Mouse (Mus musculus) CD4-positive, CD25-positive, alpha-beta regulatory T cell, adult 4 months (primary cell): ENCODE measurements at regions not wholly inside any gene's neighbourhood (a gene's known extent, or its start where the extent isn't known, plus 50 kb on each side); places are given as distances from the start of the nearest gene placed in this dataset.

Source experiments
- ATAC-seq: one replicate; pipeline ENCODE4 v1.8.0; 2017

GRCm38 (mm10) chr5:53329591-53329990 is 62.7 kb downstream of the Smim20 start:
- ATAC-seq, result no peak

GRCm38 (mm10) chr5:53336704-53337103 is 69.8 kb downstream of the Smim20 start:
- ATAC-seq, result no peak

GRCm38 (mm10) chr5:53337816-53338215 is 70.9 kb downstream of the Smim20 start:
- ATAC-seq, result no peak

GRCm38 (mm10) chr5:53345164-53345563 is 78.3 kb downstream of the Smim20 start:
- ATAC-seq, result no peak

- no peak for ATAC-seq
Observed at GRCm38 (mm10) chr5:53346028-53346427, 79.1 kb downstream of the Smim20 start.

GRCm38 (mm10) chr5:53346756-53347155 is 79.9 kb downstream of the Smim20 start:
- ATAC-seq, result no peak

GRCm38 (mm10) chr5:53352852-53353251 is 86.0 kb downstream of the Smim20 start:
- ATAC-seq, result no peak

GRCm38 (mm10) chr5:53354296-53354695 is 87.4 kb downstream of the Smim20 start:
- no peak for ATAC-seq

GRCm38 (mm10) chr5:53355069-53355468 is 88.2 kb downstream of the Smim20 start:
- peak; percentile 96 for ATAC-seq

- ATAC-seq, result no peak
Observed at GRCm38 (mm10) chr5:53357086-53357608, 90.3 kb downstream of the Smim20 start.

GRCm38 (mm10) chr5:53358181-53358580 is 91.3 kb downstream of the Smim20 start:
- no peak for ATAC-seq

GRCm38 (mm10) chr5:53359887-53360286 is 93.0 kb downstream of the Smim20 start:
- ATAC-seq, result no peak

- no peak for ATAC-seq
Observed at GRCm38 (mm10) chr5:53361295-53361694, 94.4 kb downstream of the Smim20 start.

GRCm38 (mm10) chr5:53363898-53364297 is 97.0 kb downstream of the Smim20 start:
- ATAC-seq, result no peak

- ATAC-seq, result no peak
Observed at GRCm38 (mm10) chr5:53366882-53367561, 98.9 kb upstream of the Rbpj start.

- ATAC-seq, result no peak
Observed at GRCm38 (mm10) chr5:53370272-53370671, 95.7 kb upstream of the Rbpj start.

- ATAC-seq, result no peak
Observed at GRCm38 (mm10) chr5:53371638-53372037, 94.3 kb upstream of the Rbpj start.

- no peak for ATAC-seq
Observed at GRCm38 (mm10) chr5:53373315-53373714, 92.6 kb upstream of the Rbpj start.

GRCm38 (mm10) chr5:53376856-53377255 is 89.1 kb upstream of the Rbpj start:
- no peak for ATAC-seq

- ATAC-seq, result no peak
Observed at GRCm38 (mm10) chr5:53377698-53378097, 88.3 kb upstream of the Rbpj start.

- ATAC-seq, result no peak
Observed at GRCm38 (mm10) chr5:53378106-53378505, 87.8 kb upstream of the Rbpj start.

GRCm38 (mm10) chr5:53378599-53378998 is 87.4 kb upstream of the Rbpj start:
- ATAC-seq, result no peak

GRCm38 (mm10) chr5:53379612-53380011 is 86.3 kb upstream of the Rbpj start:
- no peak for ATAC-seq

- no peak for ATAC-seq
Observed at GRCm38 (mm10) chr5:53380203-53380602, 85.7 kb upstream of the Rbpj start.
